Comparison of ENCODE assay signal across 24 mouse cellular contexts in the genomic region with DNA sequence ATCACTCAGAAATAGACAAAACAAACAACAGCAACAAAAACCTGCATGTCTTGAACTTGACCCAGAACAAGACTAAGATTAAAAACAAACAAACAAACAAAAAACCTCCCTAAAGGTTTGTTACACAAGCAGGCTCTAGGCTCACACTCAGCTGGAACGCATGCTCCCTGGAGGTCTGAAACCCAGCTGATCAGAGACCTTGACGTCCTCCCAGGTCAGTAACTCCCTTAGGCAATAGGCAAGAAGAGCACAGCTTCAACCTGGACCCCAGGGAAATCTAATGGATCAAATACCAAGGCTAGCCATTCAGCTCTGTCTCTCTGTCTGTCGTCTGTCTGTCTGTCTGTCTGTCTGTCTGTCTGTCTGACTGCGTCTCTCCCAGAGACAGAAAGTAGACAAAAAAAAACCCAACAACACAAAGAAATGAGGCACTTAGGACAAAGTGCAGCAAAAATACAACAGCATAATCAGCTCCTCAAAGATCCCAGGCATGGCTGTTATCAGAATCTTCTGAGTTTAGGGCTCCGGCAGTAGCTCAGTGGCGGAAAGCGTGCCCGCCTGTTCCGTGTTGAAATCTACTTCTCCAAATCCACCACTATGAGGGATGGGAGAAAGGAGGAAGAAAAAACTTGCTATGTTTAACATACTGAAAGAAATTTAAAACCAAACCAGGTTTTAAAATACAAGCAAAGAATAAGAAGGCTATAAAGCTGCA. TPM values are rescaled to one million over a fixed set of nuclear protein-coding genes. Genes with fewer than 3 reads are reported as not detected.
DNase-seq lines count a peak whose midpoint lies in the region; ATAC-seq and TF ChIP-seq lines count a peak whose summit lies in the region.
"Had no signal": no experiment of that assay in that cellular context is flagged by ENCODE, and none has a peak within 500 bp of the region (broad histone marks: within the 10 kb centered on the region; RNA-seq: fewer than 3 reads in every experiment).

No protein-coding gene starts in this region.

- peaks cover 20 to 25% of the 10 kb centered on the region in 2 experiments for H3K4me1 ChIP-seq in MEL (ENCODE audit: control insufficient read depth in 1 of 2, insufficient read depth in 2 of 2, low read length in 2 of 2)
- H3K4me1 ChIP-seq in liver, embryonic 11.5 days (replicated peaks; ENCODE audit: control insufficient read depth, insufficient read depth, low read length) = peaks cover 18% of the 10 kb centered on the region
- peaks cover 37% of the 10 kb centered on the region for H3K4me1 ChIP-seq in liver, postnatal 0 days (ENCODE audit: insufficient read depth)
- no peaks in the 10 kb centered on the region for H3K4me1 ChIP-seq in hindbrain, embryonic 14.5 days (replicated peaks; ENCODE audit: control insufficient read depth, insufficient read depth, low read length)
- no peaks in the 10 kb centered on the region for H3K4me1 ChIP-seq in neural tube, embryonic 15.5 days
- H3K4me1 ChIP-seq: forebrain, embryonic 15.5 days; hindbrain, embryonic 12.5 days; midbrain, embryonic 15.5 days; neural tube, embryonic 12.5 days had no signal

- TF ChIP-seq CTCF in MEL (IDR thresholded peaks at IDR 0.05 in 2 of 3, conservative IDR thresholded peaks at IDR 0.05 in 1 of 3; ENCODE audit: control insufficient read depth in 1 of 3, insufficient read depth in 1 of 3, low read depth in 2 of 3, low read length in 3 of 3, poor library complexity in 1 of 3, severe bottlenecking in 1 of 3) = no peak
- TF ChIP-seq CTCF in liver, postnatal 0 days (IDR thresholded peaks at IDR 0.05; ENCODE audit: low read depth) = no peak

- peak in 1 of 2 experiments; percentile 40; a peak in 1 of 4 replicates for TF ChIP-seq POLR2A in MEL (IDR thresholded peaks at IDR 0.05; ENCODE audit: control insufficient read depth in 1 of 2, insufficient read depth in 1 of 2, low read depth in 1 of 2, low read length in 2 of 2, poor library complexity in 1 of 2)

- peak overlapping the region; percentile 13 to 24; a peak in 3 of 4 replicates for H3K4me3 ChIP-seq in MEL (ENCODE audit: control insufficient read depth in 1 of 2, insufficient read depth in 1 of 2, low read depth in 2 of 2, low read length in 2 of 2)
- H3K4me3 ChIP-seq in liver, embryonic 11.5 days (ENCODE audit: low read depth, low read length) = no peak overlapping the region
- H3K4me3 ChIP-seq in liver, postnatal 0 days (ENCODE audit: low read depth, low read length) = no peak overlapping the region
- H3K4me3 ChIP-seq in hindbrain, embryonic 14.5 days (replicated peaks; ENCODE audit: low read length) = no peak overlapping the region
- no peak overlapping the region for H3K4me3 ChIP-seq in neural tube, embryonic 15.5 days (replicated peaks)
- H3K4me3 ChIP-seq: forebrain, embryonic 15.5 days; heart, adult 2 months; heart, embryonic 13.5 days; hindbrain, embryonic 12.5 days; layer of hippocampus, adult 2 months; midbrain, embryonic 15.5 days; neural tube, embryonic 12.5 days had no signal

- H3K27ac ChIP-seq in MEL (ENCODE audit: control insufficient read depth, low read depth, low read length) = peak overlapping the region; percentile 80
- peak overlapping the region; percentile 59; the same call in 1 of the 2 replicates for H3K27ac ChIP-seq in liver, embryonic 11.5 days (ENCODE audit: low read depth, low read length)
- peak overlapping the region; percentile 29 for H3K27ac ChIP-seq in liver, postnatal 0 days (ENCODE audit: low read depth)
- no peak overlapping the region for H3K27ac ChIP-seq in hindbrain, embryonic 14.5 days
- H3K27ac ChIP-seq in neural tube, embryonic 15.5 days (replicated peaks) = no peak overlapping the region
- H3K27ac ChIP-seq: forebrain, embryonic 15.5 days; heart, adult 2 months; heart, embryonic 13.5 days; hindbrain, embryonic 12.5 days; layer of hippocampus, adult 2 months; midbrain, embryonic 15.5 days; neural tube, embryonic 12.5 days had no signal

- no peaks in the 10 kb centered on the region for H3K9me3 ChIP-seq in MEL (replicated peaks; ENCODE audit: insufficient read depth, low read length)
- 0 out of 2 replicates have a peak, but pooled peaks cover 3% of the 10 kb centered on the region for H3K9me3 ChIP-seq in liver, embryonic 11.5 days (ENCODE audit: control insufficient read depth, low read length)
- H3K9me3 ChIP-seq in liver, postnatal 0 days (ENCODE audit: low read length) = 0 out of 2 replicates have a peak, but pooled peaks cover 2% of the 10 kb centered on the region
- H3K9me3 ChIP-seq in hindbrain, embryonic 14.5 days (ENCODE audit: control insufficient read depth, low read length) = no peaks in the 10 kb centered on the region
- H3K9me3 ChIP-seq in neural tube, embryonic 15.5 days (replicated peaks) = no peaks in the 10 kb centered on the region
- H3K9me3 ChIP-seq: forebrain, embryonic 15.5 days; hindbrain, embryonic 12.5 days; midbrain, embryonic 15.5 days; neural tube, embryonic 12.5 days had no signal

- peak; percentile 23 to 50 for DNase-seq in adrenal gland, postnatal 36 days
- DNase-seq in adrenal gland, postnatal 4 days (ENCODE audit: low spot score in 2 of 2) = no peak
- DNase-seq in MEL (ENCODE audit: low read depth, low spot score) = peak; percentile 89
- no peak for DNase-seq in liver, embryonic 11.5 days (ENCODE audit: low spot score)
- no peak for DNase-seq in liver, postnatal 0 days
- no peak for DNase-seq in hindbrain, embryonic 14.5 days (ENCODE audit: low spot score)
- DNase-seq: cerebellum, adult 9-10 months; gastrocnemius, postnatal 14 days; heart, adult 2 months; kidney, adult 18-20 months; kidney, postnatal 10 days; layer of hippocampus, postnatal 36 days; lung, adult 2 months; lung, postnatal 14 days had no signal

- no peak overlapping the region for H3K4me2 ChIP-seq in liver, embryonic 11.5 days
- H3K4me2 ChIP-seq in liver, postnatal 0 days (ENCODE audit: low read depth, low read length) = no peak overlapping the region
- H3K4me2 ChIP-seq in hindbrain, embryonic 14.5 days (replicated peaks) = no peak overlapping the region
- no peak overlapping the region for H3K4me2 ChIP-seq in neural tube, embryonic 15.5 days
- H3K4me2 ChIP-seq: forebrain, embryonic 15.5 days; heart, embryonic 13.5 days; hindbrain, embryonic 12.5 days; midbrain, embryonic 15.5 days; neural tube, embryonic 12.5 days had no signal

- no peak for TF ChIP-seq RAD21 in MEL (IDR thresholded peaks at IDR 0.05; ENCODE audit: low read depth, low read length)

- TF ChIP-seq EP300 in MEL (IDR thresholded peaks at IDR 0.05; ENCODE audit: low read depth in 1 of 2, low read length in 2 of 2) = peak in 1 of 2 experiments; percentile 66; a peak in 3 of 4 replicates
- TF ChIP-seq EP300 in liver, postnatal 0 days (IDR thresholded peaks at IDR 0.05; ENCODE audit: low read depth) = no peak

- H3K9ac ChIP-seq in MEL (ENCODE audit: control insufficient read depth, low read depth, low read length, poor library complexity, severe bottlenecking) = peak overlapping the region; percentile 44
- H3K9ac ChIP-seq in liver, embryonic 11.5 days (ENCODE audit: low read depth, low read length) = 0 out of 2 replicates have a peak overlapping the region, but pooled peaks have one; percentile 17
- H3K9ac ChIP-seq in liver, postnatal 0 days (replicated peaks) = no peak overlapping the region
- H3K9ac ChIP-seq in hindbrain, embryonic 14.5 days = no peak overlapping the region
- no peak overlapping the region for H3K9ac ChIP-seq in neural tube, embryonic 15.5 days (replicated peaks)
- H3K9ac ChIP-seq: forebrain, embryonic 15.5 days; heart, embryonic 13.5 days; hindbrain, embryonic 12.5 days; midbrain, embryonic 15.5 days; neural tube, embryonic 12.5 days had no signal

- no peak for ATAC-seq in liver, embryonic 11.5 days (replicated peaks; ENCODE audit: low FRiP score)
- no peak for ATAC-seq in liver, postnatal 0 days
- no peak for ATAC-seq in hindbrain, embryonic 14.5 days (ENCODE audit: low FRiP score)
- no peak for ATAC-seq in neural tube, embryonic 15.5 days (ENCODE audit: low FRiP score)
- ATAC-seq: activated CD4-positive, CD25-positive, alpha-beta regulatory T cell, adult 4 months; forebrain, embryonic 15.5 days; midbrain, embryonic 15.5 days had no signal

- peaks cover 0 to 28% of the 10 kb centered on the region in 2 experiments; a peak in 2 of 4 replicates for H3K36me3 ChIP-seq in MEL (ENCODE audit: control insufficient read depth in 1 of 2, insufficient read depth in 2 of 2, low read length in 2 of 2)
- no peaks in the 10 kb centered on the region for H3K36me3 ChIP-seq in liver, embryonic 11.5 days (ENCODE audit: control insufficient read depth, insufficient read depth, low read length)
- H3K36me3 ChIP-seq in liver, postnatal 0 days (replicated peaks; ENCODE audit: insufficient read depth, low read length) = no peaks in the 10 kb centered on the region
- H3K36me3 ChIP-seq in hindbrain, embryonic 14.5 days (replicated peaks; ENCODE audit: control insufficient read depth, insufficient read depth) = no peaks in the 10 kb centered on the region
- H3K36me3 ChIP-seq in neural tube, embryonic 15.5 days = no peaks in the 10 kb centered on the region
- H3K36me3 ChIP-seq: forebrain, embryonic 15.5 days; G1E; heart, embryonic 13.5 days; hindbrain, embryonic 12.5 days; midbrain, embryonic 15.5 days; neural tube, embryonic 12.5 days had no signal

- H3K79me2 ChIP-seq in MEL (ENCODE audit: control insufficient read depth, insufficient read depth, low read length, poor library complexity) = no peaks in the 10 kb centered on the region

- 58% methylated on average over 9 of the region's 9 CpGs for WGBS in liver, embryonic 11.5 days
- 61% methylated on average over 9 of the region's 9 CpGs for WGBS in liver, postnatal 0 days (ENCODE audit: insufficient replicate concordance)
- WGBS in hindbrain, embryonic 14.5 days = 86% methylated on average over 9 of the region's 9 CpGs
- WGBS in neural tube, embryonic 15.5 days = 83% methylated on average over 9 of the region's 9 CpGs

- H3K27me3 ChIP-seq in MEL (ENCODE audit: control insufficient read depth in 1 of 2, insufficient read depth in 2 of 2, low read length in 2 of 2) = no peaks in the 10 kb centered on the region
- H3K27me3 ChIP-seq in liver, embryonic 11.5 days (replicated peaks; ENCODE audit: control insufficient read depth, insufficient read depth, low read length) = no peaks in the 10 kb centered on the region
- no peaks in the 10 kb centered on the region for H3K27me3 ChIP-seq in liver, postnatal 0 days (ENCODE audit: insufficient read depth, low read length)
- no peaks in the 10 kb centered on the region for H3K27me3 ChIP-seq in hindbrain, embryonic 14.5 days (ENCODE audit: control insufficient read depth, insufficient read depth, low read length)
- H3K27me3 ChIP-seq in neural tube, embryonic 15.5 days (replicated peaks) = no peaks in the 10 kb centered on the region
- H3K27me3 ChIP-seq: CH12.LX; forebrain, embryonic 15.5 days; heart, embryonic 13.5 days; hindbrain, embryonic 12.5 days; midbrain, embryonic 15.5 days; neural tube, embryonic 12.5 days had no signal

RNA-seq across cellular contexts. Expression of a gene that starts 16.4 kb away (rescaled TPM):
- total RNA-seq in adrenal gland, postnatal 36 days (2021) = 100 to 1,000 TPM; 106 to 143 TPM
- 100 to 1,000 TPM; 103 to 115 TPM for total RNA-seq in adrenal gland, postnatal 4 days (2021)
- total RNA-seq in MEL (2012; rRNA removed) = 45.7 and 48.6 TPM in 2 replicates
- polyA plus RNA-seq in MEL (2012; ENCODE audit: insufficient read depth in 1 of 2, insufficient read length in 2 of 2, low read depth in 1 of 2, low replicate concordance in 2 of 2, missing spikeins in 1 of 2) = 10 to 100 TPM in 1 of 2 experiments, not detected in 1; 51.6 TPM
- polyA plus RNA-seq in liver, embryonic 11.5 days (2014; fragmentation: Nextera tagmentation; extraction: Ambion mirVana) = 73.2 and 80.0 TPM in 2 replicates
- 41.6 and 46.3 TPM in 2 replicates for polyA plus RNA-seq in liver, postnatal 0 days (2015; fragmentation: Nextera tagmentation; extraction: Ambion mirVana)
- 85.9 and 91.6 TPM in 2 replicates for polyA plus RNA-seq in hindbrain, embryonic 14.5 days (2014; fragmentation: Nextera tagmentation; extraction: Ambion mirVana)
- polyA plus RNA-seq in neural tube, embryonic 15.5 days (2015; fragmentation: Nextera tagmentation; extraction: Ambion mirVana) = 82.2 and 84.7 TPM in 2 replicates

Comparison
In these comparisons a context has a peak if more than half of its experiments do, and no peak if none do; other contexts are left out.
1. DNase-seq: peak in adrenal gland, postnatal 36 days (2 of 2) and MEL (single experiment); none in adrenal gland, postnatal 4 days (0 of 2), liver, embryonic 11.5 days (single experiment), liver, postnatal 0 days (single experiment) and hindbrain, embryonic 14.5 days (single experiment).
2. H3K9ac ChIP-seq: peak in MEL (single experiment) and liver, embryonic 11.5 days (single experiment); none in liver, postnatal 0 days (single experiment), hindbrain, embryonic 14.5 days (single experiment) and neural tube, embryonic 15.5 days (single experiment).
3. H3K27ac ChIP-seq: peak in MEL (single experiment), liver, embryonic 11.5 days (single experiment) and liver, postnatal 0 days (single experiment); none in hindbrain, embryonic 14.5 days (single experiment) and neural tube, embryonic 15.5 days (single experiment).
4. H3K4me3 ChIP-seq: peak in MEL (2 of 2); none in liver, embryonic 11.5 days (single experiment), liver, postnatal 0 days (single experiment), hindbrain, embryonic 14.5 days (single experiment) and neural tube, embryonic 15.5 days (single experiment).